Mouse (Mus musculus): ENCODE data around the gene Zfp346. TPM values are rescaled to one million over a fixed set of nuclear protein-coding genes. Genes with fewer than 3 reads are reported as not detected.
"Not testable (repeated sequence)": the region's sequence is repeated elsewhere in the genome, so short reads cannot be mapped to it uniquely, and the experiment has no call there.

Zfp346 gene
- total RNA-seq (2021): 10 to 100 TPM; 40.7 to 42.8 TPM
- long read RNA-seq, experiment 1, transcript Zfp346-201 (7 exons, 3,333 nt): major isoform, 10 of 23 reads
- long read RNA-seq, experiment 1, partial matches to known transcripts: 0 of 23 reads
- long read RNA-seq, experiment 1, other reads (novel, unspliced or antisense): 12 of 23 reads
- long read RNA-seq, experiment 2, transcript Zfp346-201 (7 exons, 3,333 nt): major isoform, 13 of 24 reads
- long read RNA-seq, experiment 2, partial matches to known transcripts: 0 of 24 reads
- long read RNA-seq, experiment 2, other reads (novel, unspliced or antisense): 11 of 24 reads

- DNase-seq (ENCODE audit: low spot score in 2 of 2): peak; percentile 96 to 97
- intact Hi-C loops (cut with DNase I): loop anchor here (5.0 kb wide), 1 partner anchor 67 kb away; no protein-coding TSS in a partner anchor
Measured at GRCm38 (mm10) chr13:55105045-55105952, at the start of gene Zfp346. Gene Zfp346 (plus strand): TSS chr13:55105311.

GRCm38 (mm10) chr13:55058042-55058441 is 47.1 kb upstream of the Zfp346 start:
- DNase-seq (ENCODE audit: low spot score in 2 of 2): no peak
- intact Hi-C loops (cut with DNase I): no loop called here

- intact Hi-C loops (cut with DNase I): no loop called here
- DNase-seq (ENCODE audit: low spot score in 2 of 2): no peak
Measured at GRCm38 (mm10) chr13:55063276-55063675, 41.8 kb upstream of the Zfp346 start.

- intact Hi-C loops (cut with DNase I): loop anchor here (2.0 to 10.0 kb wide), 3 partner anchors 125 to 355 kb away; partner anchors contain the start of gene Unc5a
- no peak for DNase-seq (ENCODE audit: low spot score in 2 of 2)
Measured at GRCm38 (mm10) chr13:55069719-55070118, 35.4 kb upstream of the Zfp346 start.

- DNase-seq (ENCODE audit: low spot score in 2 of 2): peak in 1 of 2 experiments; percentile 40
Measured at GRCm38 (mm10) chr13:55071322-55071721, 33.8 kb upstream of the Zfp346 start.

GRCm38 (mm10) chr13:55075597-55075996 is 29.5 kb upstream of the Zfp346 start:
- no peak for DNase-seq (ENCODE audit: low spot score in 2 of 2)
- intact Hi-C loops (cut with DNase I): loop anchor here (10.0 kb wide), 2 partner anchors 131 to 361 kb away; partner anchors contain the start of gene Unc5a

More at GRCm38 (mm10) chr13:55071322-55071721, 33.8 kb upstream of the Zfp346 start:
- intact Hi-C loops (cut with DNase I): loop anchor here (2.0 to 10.0 kb wide), 3 partner anchors 127 to 357 kb away; partner anchors contain the start of gene Unc5a

- intact Hi-C loops (cut with DNase I): no loop called here
- peak; percentile 53 to 55 for DNase-seq (ENCODE audit: low spot score in 2 of 2)
Measured at GRCm38 (mm10) chr13:55092588-55092987, 12.5 kb upstream of the Zfp346 start.

- intact Hi-C loops (cut with DNase I); DNase-seq (ENCODE audit: low spot score in 2 of 2): not testable (repeated sequence)
Measured at GRCm38 (mm10) chr13:55097841-55098240, 7.3 kb upstream of the Zfp346 start.

- DNase-seq (ENCODE audit: low spot score in 2 of 2): peak in 1 of 2 experiments; percentile 43
- intact Hi-C loops (cut with DNase I): no loop called here
Measured at GRCm38 (mm10) chr13:55099066-55099725, 5.9 kb upstream of the Zfp346 start.

GRCm38 (mm10) chr13:55099726-55100478 is 5.2 kb upstream of the Zfp346 start, which contains the start of gene Uimc1:
Gene Uimc1 (minus strand): TSS chr13:55100300.
- peak; percentile 76 to 85 for DNase-seq (ENCODE audit: low spot score in 2 of 2)
- intact Hi-C loops (cut with DNase I): no loop called here

GRCm38 (mm10) chr13:55101627-55102026 is 3.5 kb upstream of the Zfp346 start:
- intact Hi-C loops (cut with DNase I): no loop called here
- no peak for DNase-seq (ENCODE audit: low spot score in 2 of 2)

- intact Hi-C loops (cut with DNase I): no loop called here
- no peak for DNase-seq (ENCODE audit: low spot score in 2 of 2)
Measured at GRCm38 (mm10) chr13:55102366-55102765, 2.7 kb upstream of the Zfp346 start.

GRCm38 (mm10) chr13:55103351-55103750 is 1.8 kb upstream of the Zfp346 start:
- intact Hi-C loops (cut with DNase I): no loop called here
- no peak for DNase-seq (ENCODE audit: low spot score in 2 of 2)

- intact Hi-C loops (cut with DNase I): loop anchor here (5.0 kb wide), 1 partner anchor 66 kb away; no protein-coding TSS in a partner anchor
- no peak for DNase-seq (ENCODE audit: low spot score in 2 of 2)
Measured at GRCm38 (mm10) chr13:55105953-55106691, 1.0 kb downstream of the Zfp346 start.

- intact Hi-C loops (cut with DNase I): loop anchor here (5.0 kb wide), 1 partner anchor 65 kb away; no protein-coding TSS in a partner anchor
- DNase-seq (ENCODE audit: low spot score in 2 of 2): no peak
Measured at GRCm38 (mm10) chr13:55107116-55107515, 2.0 kb downstream of the Zfp346 start.

- intact Hi-C loops (cut with DNase I): loop anchor here (5.0 kb wide), 1 partner anchor 65 kb away; no protein-coding TSS in a partner anchor
- peak; percentile 27 to 64 for DNase-seq (ENCODE audit: low spot score in 2 of 2)
Measured at GRCm38 (mm10) chr13:55107694-55108093, 2.6 kb downstream of the Zfp346 start.

- intact Hi-C loops (cut with DNase I): no loop called here
Measured at GRCm38 (mm10) chr13:55114375-55114774, 9.3 kb downstream of the Zfp346 start.

GRCm38 (mm10) chr13:55124903-55125302 is 19.8 kb downstream of the Zfp346 start:
- intact Hi-C loops (cut with DNase I): no loop called here
- DNase-seq (ENCODE audit: low spot score in 2 of 2): no peak

More at GRCm38 (mm10) chr13:55114375-55114774, 9.3 kb downstream of the Zfp346 start:
- DNase-seq (ENCODE audit: low spot score in 2 of 2): no peak
